Mouse (Mus musculus) myocyte (in vitro differentiated cells): Measurements from ENCODE around the gene Msi2. TPM values are rescaled to one million over a fixed set of nuclear protein-coding genes. Genes with fewer than 3 reads are reported as not detected.

ENCODE experiments used
- H3K27me3 ChIP-seq: one replicate; pipeline ENCODE4 v1.6.1; 2011; ENCODE audit not compliant: control insufficient read depth, insufficient read depth, insufficient read length
- H3K36me3 ChIP-seq: one replicate; pipeline ENCODE4 v1.6.1; 2011; ENCODE audit not compliant: control insufficient read depth, insufficient read depth
- H3K4me2 ChIP-seq: one replicate; pipeline ENCODE4 v1.6.1; 2011; ENCODE audit warnings: low read depth, control low read depth
- H3K4me3 ChIP-seq: one replicate; pipeline ENCODE4 v1.5.1; 2011; ENCODE audit warnings: mild to moderate bottlenecking, control low read depth, moderate library complexity
- H3K79me2 ChIP-seq: one replicate; pipeline ENCODE4 v1.6.1; 2011; ENCODE audit not compliant: control insufficient read depth, insufficient read depth
- H3ac ChIP-seq: one replicate; pipeline ENCODE4 v1.6.1; 2011; ENCODE audit not compliant: control insufficient read depth, insufficient read length
- CEBPB ChIP-seq: IDR thresholded peaks from 2 replicates; pipeline ENCODE4 v1.6.1; 2011; ENCODE audit warnings: mild to moderate bottlenecking, moderate library complexity; ENCODE audit not compliant: poor library complexity, insufficient read depth, severe bottlenecking
- E2F4 ChIP-seq: IDR thresholded peaks from one replicate; pipeline ENCODE4 v1.6.1; 2011; ENCODE audit warnings: mild to moderate bottlenecking, control low read depth, moderate library complexity; ENCODE audit not compliant: insufficient read depth
- MAX ChIP-seq: IDR thresholded peaks from one replicate; pipeline ENCODE4 v1.6.1; 2011; ENCODE audit warnings: low read depth, mild to moderate bottlenecking, control low read depth
- MYOD1 ChIP-seq, 3 experiments: IDR thresholded peaks; one replicate each; pipeline ENCODE4 v1.6.1; 2011; ENCODE audit warnings: control low read depth in 2 of 3, low read depth in 2 of 3, mild to moderate bottlenecking in 2 of 3, moderate library complexity in 1 of 3; ENCODE audit not compliant: insufficient read length in 2 of 3, control insufficient read depth in 1 of 3
- MYOG ChIP-seq, 3 experiments: IDR thresholded peaks; one replicate each; pipeline ENCODE4 v1.6.1; 2011; ENCODE audit warnings: control low read depth in 2 of 3, low read depth in 2 of 3, mild to moderate bottlenecking in 2 of 3; ENCODE audit not compliant: insufficient read length in 2 of 3, control insufficient read depth in 1 of 3, insufficient read depth in 1 of 3
- POLR2A ChIP-seq: IDR thresholded peaks from one replicate; pipeline ENCODE4 v1.6.1; 2011; ENCODE audit warnings: low read depth, mild to moderate bottlenecking, control low read depth, moderate library complexity; ENCODE audit not compliant: insufficient read length
- POLR2AphosphoS2 ChIP-seq: IDR thresholded peaks from one replicate; pipeline ENCODE4 v1.6.1; 2011; ENCODE audit warnings: low read depth, control low read depth; ENCODE audit not compliant: insufficient read length
- REST ChIP-seq: IDR thresholded peaks from one replicate; pipeline ENCODE4 v1.6.1; 2011; ENCODE audit warnings: mild to moderate bottlenecking, control low read depth, moderate library complexity; ENCODE audit not compliant: insufficient read depth, insufficient read length
- SRF ChIP-seq: IDR thresholded peaks from one replicate; pipeline ENCODE4 v1.6.1; 2011; ENCODE audit warnings: low read depth; ENCODE audit not compliant: control insufficient read depth, insufficient read length
- TCF12 ChIP-seq: IDR thresholded peaks from one replicate; pipeline ENCODE4 v1.6.1; 2011; ENCODE audit warnings: mild to moderate bottlenecking, control low read depth; ENCODE audit not compliant: poor library complexity, insufficient read depth, severe bottlenecking
- TCF3 ChIP-seq: IDR thresholded peaks from one replicate; pipeline ENCODE4 v1.6.1; 2011; ENCODE audit warnings: low read depth, control low read depth; ENCODE audit not compliant: insufficient read length
- USF1 ChIP-seq: IDR thresholded peaks from one replicate; pipeline ENCODE4 v1.6.1; 2011; ENCODE audit warnings: low read depth, mild to moderate bottlenecking, control low read depth, moderate library complexity
- polyA plus RNA-seq: library from polyadenylated mRNA; unstranded; fragments of >200 nt; fragmentation: generic; extraction: Trizol; gene quantifications from one replicate; pipeline ENCODE4 v1.2.1, GENCODE M21; 2012; ENCODE audit warnings: missing spikeins

Gene Msi2
- polyA plus RNA-seq, 1 experiment: 37.9 TPM

- Histone ChIP-seq H3ac (no peak overlapping the region), H3K4me2 (no peak overlapping the region), H3K27me3 (peaks cover 5% of the 10 kb centered on the region), H3K4me3 (no peak overlapping the region), H3K36me3 (no peaks in the 10 kb centered on the region), H3K79me2 (no peaks in the 10 kb centered on the region)
- TF ChIP-seq CEBPB (peak; percentile 32; the same call in 1 of the 2 replicates), POLR2AphosphoS2 (no peak), TCF12 (no peak), REST (no peak)
Measured at GRCm38 (mm10) chr11:88297526-88297925, 420.8 kb downstream of the Msi2 start.

DNA sequence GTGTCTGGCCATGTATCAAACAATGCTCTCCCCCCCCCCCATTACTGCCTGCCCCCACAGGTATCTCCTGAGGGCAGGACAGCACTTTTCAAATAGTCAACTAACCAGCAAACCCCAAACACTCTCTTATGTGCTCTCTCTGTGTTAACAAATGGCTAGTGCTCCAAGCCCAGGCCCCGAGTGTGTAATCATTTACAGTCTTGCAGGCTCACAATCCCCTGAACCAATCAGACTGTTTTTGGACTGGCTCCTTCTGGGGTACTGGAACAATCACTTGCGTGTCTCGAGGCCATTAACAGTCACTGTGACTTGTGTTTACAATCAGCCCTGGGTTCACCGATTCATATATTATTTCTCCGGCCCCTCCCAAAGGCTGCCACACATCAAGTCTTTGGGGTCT, 423.0 kb downstream of the Msi2 start:
- H3K4me2 ChIP-seq: no peak overlapping the region
- H3ac ChIP-seq: no peak overlapping the region
- TF ChIP-seq SRF (no peak), POLR2AphosphoS2 (no peak), E2F4 (no peak), TCF12 (no peak), MAX (no peak), USF1 (no peak), CEBPB (no peak), MYOG (IDR thresholded peaks at IDR 0.05; ENCODE audit: control insufficient read depth in 1 of 3, insufficient read depth in 1 of 3, insufficient read length in 2 of 3, low read depth in 2 of 3) (no peak), REST (no peak), MYOD1 (IDR thresholded peaks at IDR 0.05; ENCODE audit: control insufficient read depth in 1 of 3, insufficient read length in 2 of 3, low read depth in 2 of 3) (no peak), POLR2A (no peak), TCF3 (no peak)
- no peaks in the 10 kb centered on the region for H3K36me3 ChIP-seq
- H3K27me3 ChIP-seq: peaks cover 5% of the 10 kb centered on the region
- no peak overlapping the region for H3K4me3 ChIP-seq
- no peaks in the 10 kb centered on the region for H3K79me2 ChIP-seq

GRCm38 (mm10) chr11:88294394-88294710, 424.0 kb downstream of the Msi2 start:
- no peak overlapping the region for H3K4me3 ChIP-seq
- no peak overlapping the region for H3ac ChIP-seq
- no peaks in the 10 kb centered on the region for H3K27me3 ChIP-seq
- no peak overlapping the region for H3K4me2 ChIP-seq
- H3K79me2 ChIP-seq: no peaks in the 10 kb centered on the region
- H3K36me3 ChIP-seq: no peaks in the 10 kb centered on the region
- TF ChIP-seq CEBPB (no peak), USF1 (no peak), SRF (no peak), E2F4 (no peak), MYOG (IDR thresholded peaks at IDR 0.05; ENCODE audit: control insufficient read depth in 1 of 3, insufficient read depth in 1 of 3, insufficient read length in 2 of 3, low read depth in 2 of 3) (no peak), REST (no peak), TCF12 (no peak), POLR2AphosphoS2 (no peak), MYOD1 (IDR thresholded peaks at IDR 0.05; ENCODE audit: control insufficient read depth in 1 of 3, insufficient read length in 2 of 3, low read depth in 2 of 3) (no peak), MAX (no peak), TCF3 (no peak), POLR2A (no peak)

DNA sequence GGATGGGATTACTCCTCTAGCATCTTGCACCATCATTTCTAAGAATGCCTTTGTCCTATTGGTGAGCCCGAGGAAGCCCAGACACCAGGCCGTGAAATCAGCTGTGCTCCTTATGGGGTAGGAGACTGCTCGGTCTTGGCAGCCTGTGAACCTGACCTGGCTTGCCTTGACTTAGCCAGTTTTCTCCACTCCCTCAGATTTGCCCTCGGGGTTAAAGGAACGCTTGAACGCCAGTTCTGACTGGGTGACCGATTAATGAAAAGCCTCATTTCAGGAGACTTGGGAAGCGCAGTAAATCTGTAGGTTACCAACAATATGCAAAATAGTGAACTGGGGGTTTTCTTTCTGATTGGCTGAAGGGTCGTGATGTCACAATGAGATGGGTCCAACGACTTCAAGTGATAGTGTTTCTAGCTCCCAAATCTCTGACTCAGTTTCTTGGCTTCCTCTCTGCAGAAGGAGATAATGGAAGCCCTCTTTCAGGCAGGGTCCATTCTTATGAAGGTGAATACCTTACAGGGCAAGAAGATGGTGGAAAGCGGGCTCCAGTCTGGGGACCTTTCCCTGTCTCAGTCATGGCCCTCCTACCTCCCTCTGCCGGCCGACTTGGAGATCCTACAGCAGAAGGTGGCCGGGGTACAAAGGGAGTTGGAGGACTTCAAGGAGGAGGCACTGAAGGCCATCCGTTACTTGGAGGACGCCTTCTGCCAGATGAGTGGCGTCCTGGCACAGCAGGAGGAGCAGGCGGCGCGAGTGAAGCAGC, 424.5 kb downstream of the Msi2 start, which contains the start of gene Ccdc182:
Gene Ccdc182, plus strand, starts transcription at position 428 of the 763 bp plus-strand sequence.
- no peak within 1 kb of the TSS for H3K4me3 ChIP-seq
- no peak within 1 kb of the TSS for H3ac ChIP-seq
- H3K79me2 ChIP-seq: no peaks in the 10 kb centered on the region
- no peaks in the 10 kb centered on the region for H3K27me3 ChIP-seq
- no peaks in the 10 kb centered on the region for H3K36me3 ChIP-seq
- H3K4me2 ChIP-seq: no peak within 1 kb of the TSS
- no peak for TF ChIP-seq MAX
- TF ChIP-seq E2F4: no peak
- no peak for TF ChIP-seq SRF
- no peak for TF ChIP-seq POLR2AphosphoS2
- TF ChIP-seq MYOG (IDR thresholded peaks at IDR 0.05; ENCODE audit: control insufficient read depth in 1 of 3, insufficient read depth in 1 of 3, insufficient read length in 2 of 3, low read depth in 2 of 3): no peak
- no peak for TF ChIP-seq USF1
- TF ChIP-seq REST: no peak
- TF ChIP-seq POLR2A: no peak
- no peak for TF ChIP-seq TCF12
- TF ChIP-seq TCF3: no peak
- no peak for TF ChIP-seq CEBPB
- no peak for TF ChIP-seq MYOD1 (IDR thresholded peaks at IDR 0.05; ENCODE audit: control insufficient read depth in 1 of 3, insufficient read length in 2 of 3, low read depth in 2 of 3)
